Mouse (Mus musculus): ENCODE measurements around the gene Lct. TPM values are rescaled to one million over a fixed set of nuclear protein-coding genes. Genes with fewer than 3 reads are reported as not detected.

Gene Lct
- polyA plus RNA-seq, 1 experiment = 0.06 TPM

GRCm38 (mm10) chr1:128358916-128359553 is 30.9 kb upstream of the Lct start:
- WGBS = 1% methylated on average over 35 of the region's 35 CpGs
- no peak for DNase-seq (ENCODE audit: low read depth in 1 of 2, low spot score in 2 of 2)
- peak overlapping the region; percentile 91 for H3K4me3 ChIP-seq (ENCODE audit: extremely low read depth, insufficient read depth, insufficient read length)
- TF ChIP-seq POLR2A (IDR thresholded peaks at IDR 0.05; ENCODE audit: low read depth, low read length) (no peak), CTCF (IDR thresholded peaks at IDR 0.05; ENCODE audit: extremely low read depth, insufficient read depth, insufficient read length, insufficient replicate concordance) (no peak)
- peaks cover 13% of the 10 kb centered on the region for H3K4me1 ChIP-seq (ENCODE audit: control insufficient read depth, insufficient read depth, insufficient read length)
- peak overlapping the region; percentile 64 for H3K27ac ChIP-seq (ENCODE audit: insufficient read depth, low read length)
- H3K36me3 ChIP-seq (ENCODE audit: control insufficient read depth, insufficient read depth, low read length) = peaks cover 5% of the 10 kb centered on the region
- H3K27me3 ChIP-seq (ENCODE audit: control insufficient read depth, insufficient read depth, low read length) = no peaks in the 10 kb centered on the region

DNA sequence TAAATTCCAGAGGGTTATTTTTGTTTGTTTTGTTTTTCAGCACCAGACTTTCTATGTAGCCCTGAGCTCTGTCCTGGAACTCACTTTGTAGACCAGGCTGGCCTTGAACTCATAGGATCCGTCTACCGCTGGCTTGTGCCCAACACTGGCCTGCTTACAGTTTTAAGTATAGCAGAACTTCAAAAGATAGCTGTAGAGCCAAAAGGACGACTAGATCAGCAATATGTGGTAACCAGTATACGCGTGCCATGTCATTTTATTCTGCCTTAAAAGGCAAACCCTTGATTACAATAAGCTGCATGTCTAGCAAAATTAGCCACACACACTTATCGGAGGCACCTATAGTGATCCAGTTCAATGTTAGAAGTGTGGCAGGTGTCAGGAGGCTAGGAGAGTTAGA is 30.2 kb upstream of the Lct start:
- TF ChIP-seq POLR2A (IDR thresholded peaks at IDR 0.05; ENCODE audit: low read depth, low read length) (no peak), CTCF (IDR thresholded peaks at IDR 0.05; ENCODE audit: extremely low read depth, insufficient read depth, insufficient read length, insufficient replicate concordance) (no peak)
- Histone ChIP-seq H3K4me3 (ENCODE audit: extremely low read depth, insufficient read depth, insufficient read length) (peak overlapping the region; percentile 91; the same call in 1 of the 2 replicates), H3K27me3 (ENCODE audit: control insufficient read depth, insufficient read depth, low read length) (no peaks in the 10 kb centered on the region), H3K27ac (ENCODE audit: insufficient read depth, low read length) (no peak overlapping the region), H3K4me1 (ENCODE audit: control insufficient read depth, insufficient read depth, insufficient read length) (peaks cover 13% of the 10 kb centered on the region), H3K36me3 (ENCODE audit: control insufficient read depth, insufficient read depth, low read length) (peaks cover 9% of the 10 kb centered on the region)
- DNase-seq (ENCODE audit: low read depth in 1 of 2, low spot score in 2 of 2) = no peak
- WGBS = 15% methylated on average over 6 of the region's 6 CpGs

DNA sequence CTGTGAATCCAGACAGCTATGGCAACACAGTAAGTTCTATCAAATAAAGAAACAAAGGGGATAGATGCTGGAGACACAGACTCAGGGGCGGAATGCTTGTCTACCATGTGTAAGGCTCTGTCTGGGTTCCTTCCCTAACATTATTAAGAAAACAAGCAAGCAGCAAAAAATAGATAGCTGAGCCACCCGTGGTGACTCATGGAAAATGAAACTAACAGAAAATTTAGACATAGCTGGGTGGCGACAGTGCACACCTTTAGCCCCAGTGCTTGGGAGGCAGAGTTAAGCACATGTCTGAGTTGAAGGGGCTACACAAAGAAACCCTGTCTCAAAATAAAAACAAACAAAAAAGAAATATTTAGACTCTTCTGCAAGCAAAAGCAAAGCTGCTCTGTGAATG is 29.3 kb upstream of the Lct start:
- Histone ChIP-seq H3K27ac (ENCODE audit: insufficient read depth, low read length) (0 out of 2 replicates have a peak overlapping the region, but pooled peaks have one; percentile 4), H3K4me1 (ENCODE audit: control insufficient read depth, insufficient read depth, insufficient read length) (peaks cover 13% of the 10 kb centered on the region), H3K36me3 (ENCODE audit: control insufficient read depth, insufficient read depth, low read length) (peaks cover 16% of the 10 kb centered on the region), H3K4me3 (ENCODE audit: extremely low read depth, insufficient read depth, insufficient read length) (peak overlapping the region; percentile 19; the same call in 1 of the 2 replicates), H3K27me3 (ENCODE audit: control insufficient read depth, insufficient read depth, low read length) (no peaks in the 10 kb centered on the region)
- TF ChIP-seq POLR2A (IDR thresholded peaks at IDR 0.05; ENCODE audit: low read depth, low read length) (no peak), CTCF (IDR thresholded peaks at IDR 0.05; ENCODE audit: extremely low read depth, insufficient read depth, insufficient read length, insufficient replicate concordance) (no peak)
- WGBS = 14% methylated on average over 3 of the region's 3 CpGs
- no peak for DNase-seq (ENCODE audit: low read depth in 1 of 2, low spot score in 2 of 2)

- WGBS = 83% methylated on average over 3 of the region's 3 CpGs
- Histone ChIP-seq H3K4me3 (ENCODE audit: extremely low read depth, insufficient read depth, insufficient read length) (no peak overlapping the region), H3K27me3 (ENCODE audit: control insufficient read depth, insufficient read depth, low read length) (no peaks in the 10 kb centered on the region), H3K27ac (ENCODE audit: insufficient read depth, low read length) (no peak overlapping the region), H3K4me1 (ENCODE audit: control insufficient read depth, insufficient read depth, insufficient read length) (peaks cover 7% of the 10 kb centered on the region), H3K36me3 (ENCODE audit: control insufficient read depth, insufficient read depth, low read length) (peaks cover 37% of the 10 kb centered on the region)
- TF ChIP-seq CTCF (IDR thresholded peaks at IDR 0.05; ENCODE audit: extremely low read depth, insufficient read depth, insufficient read length, insufficient replicate concordance) = no peak
- no peak for TF ChIP-seq POLR2A (IDR thresholded peaks at IDR 0.05; ENCODE audit: low read depth, low read length)
- no peak for DNase-seq (ENCODE audit: low read depth in 1 of 2, low spot score in 2 of 2)
These were observed 25.0 kb upstream of the Lct start for GRCm38 (mm10) chr1:128353092-128353491.

- 96% methylated on average over 10 of the region's 10 CpGs for WGBS
- peaks cover 42% of the 10 kb centered on the region for H3K36me3 ChIP-seq (ENCODE audit: control insufficient read depth, insufficient read depth, low read length)
- no peak for DNase-seq (ENCODE audit: low read depth in 1 of 2, low spot score in 2 of 2)
- TF ChIP-seq CTCF (IDR thresholded peaks at IDR 0.05; ENCODE audit: extremely low read depth, insufficient read depth, insufficient read length, insufficient replicate concordance) = no peak
- no peak for TF ChIP-seq POLR2A (IDR thresholded peaks at IDR 0.05; ENCODE audit: low read depth, low read length)
- H3K27ac ChIP-seq (ENCODE audit: insufficient read depth, low read length) = no peak overlapping the region
- no peaks in the 10 kb centered on the region for H3K4me1 ChIP-seq (ENCODE audit: control insufficient read depth, insufficient read depth, insufficient read length)
- no peak overlapping the region for H3K4me3 ChIP-seq (ENCODE audit: extremely low read depth, insufficient read depth, insufficient read length)
- H3K27me3 ChIP-seq (ENCODE audit: control insufficient read depth, insufficient read depth, low read length) = no peaks in the 10 kb centered on the region
These were observed 16.1 kb upstream of the Lct start for GRCm38 (mm10) chr1:128344232-128344631.

- H3K27ac ChIP-seq (ENCODE audit: insufficient read depth, low read length) = no peak overlapping the region
- DNase-seq (ENCODE audit: low read depth in 1 of 2, low spot score in 2 of 2) = no peak
- no peaks in the 10 kb centered on the region for H3K4me1 ChIP-seq (ENCODE audit: control insufficient read depth, insufficient read depth, insufficient read length)
- WGBS = 93% methylated on average over 13 of the region's 13 CpGs
- H3K27me3 ChIP-seq (ENCODE audit: control insufficient read depth, insufficient read depth, low read length) = no peaks in the 10 kb centered on the region
- TF ChIP-seq CTCF (IDR thresholded peaks at IDR 0.05; ENCODE audit: extremely low read depth, insufficient read depth, insufficient read length, insufficient replicate concordance) (no peak), POLR2A (IDR thresholded peaks at IDR 0.05; ENCODE audit: low read depth, low read length) (no peak)
- H3K36me3 ChIP-seq (ENCODE audit: control insufficient read depth, insufficient read depth, low read length) = peaks cover 51% of the 10 kb centered on the region
- no peak overlapping the region for H3K4me3 ChIP-seq (ENCODE audit: extremely low read depth, insufficient read depth, insufficient read length)
These were observed 9.7 kb upstream of the Lct start for GRCm38 (mm10) chr1:128337708-128338320.

DNA sequence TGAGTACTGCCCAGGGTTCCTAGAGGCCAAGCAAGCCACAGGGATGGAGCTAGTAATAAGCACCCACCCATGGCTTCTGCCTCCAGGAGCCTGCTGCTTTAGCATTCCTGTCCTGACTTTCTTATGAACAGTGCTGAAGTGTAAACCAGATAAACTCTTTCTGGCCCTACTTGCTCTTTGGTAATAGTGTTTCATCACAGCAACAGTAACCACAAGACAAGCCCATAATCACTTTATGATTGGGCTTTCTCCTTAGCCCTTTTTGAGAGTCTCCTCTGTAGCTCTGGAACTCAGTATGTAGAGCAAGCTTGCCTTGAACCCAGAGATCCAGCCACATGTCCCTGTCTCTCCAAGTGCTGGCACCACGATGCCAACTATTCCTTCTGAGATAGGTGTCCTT is 2.2 kb upstream of the Lct start:
- WGBS = 89% methylated on average over 1 of the region's 1 CpGs
- Histone ChIP-seq H3K4me1 (ENCODE audit: control insufficient read depth, insufficient read depth, insufficient read length) (no peaks in the 10 kb centered on the region), H3K36me3 (ENCODE audit: control insufficient read depth, insufficient read depth, low read length) (peaks cover 33% of the 10 kb centered on the region), H3K27ac (ENCODE audit: insufficient read depth, low read length) (no peak overlapping the region), H3K4me3 (ENCODE audit: extremely low read depth, insufficient read depth, insufficient read length) (no peak overlapping the region), H3K27me3 (ENCODE audit: control insufficient read depth, insufficient read depth, low read length) (no peaks in the 10 kb centered on the region)
- TF ChIP-seq POLR2A (IDR thresholded peaks at IDR 0.05; ENCODE audit: low read depth, low read length) (no peak), CTCF (IDR thresholded peaks at IDR 0.05; ENCODE audit: extremely low read depth, insufficient read depth, insufficient read length, insufficient replicate concordance) (no peak)
- no peak for DNase-seq (ENCODE audit: low read depth in 1 of 2, low spot score in 2 of 2)
